Mouse (Mus musculus): Measurements from ENCODE around the gene Zfp865. TPM values are rescaled to one million over a fixed set of nuclear protein-coding genes. Genes with fewer than 3 reads are reported as not detected.

Gene Zfp865
- polyA plus RNA-seq, 1 experiment: 33.1 TPM

DNA sequence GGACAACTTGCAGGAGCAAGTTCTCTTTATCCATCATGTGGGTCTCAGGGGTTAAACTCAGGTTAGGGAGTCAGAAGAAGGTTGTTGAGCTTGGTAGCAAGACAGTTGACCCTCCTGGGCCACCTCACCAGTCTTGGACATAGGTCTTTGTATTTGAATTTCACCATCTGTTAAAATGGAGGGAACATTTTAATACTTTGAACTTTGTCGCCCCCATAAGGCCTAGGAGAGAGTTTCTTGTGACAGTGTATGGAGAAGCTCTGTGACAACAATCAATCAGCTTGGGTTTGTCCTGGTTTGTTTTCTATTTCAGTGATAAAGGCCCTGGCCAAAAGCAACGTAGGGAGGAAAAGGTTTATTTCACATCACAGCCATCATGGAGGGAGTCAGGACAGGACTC is 27.1 kb downstream of the Zfp865 start:
- DNase-seq (ENCODE audit: extremely low spot score in 1 of 2, low spot score in 1 of 2): peak in 1 of 2 experiments; percentile 54

DNA sequence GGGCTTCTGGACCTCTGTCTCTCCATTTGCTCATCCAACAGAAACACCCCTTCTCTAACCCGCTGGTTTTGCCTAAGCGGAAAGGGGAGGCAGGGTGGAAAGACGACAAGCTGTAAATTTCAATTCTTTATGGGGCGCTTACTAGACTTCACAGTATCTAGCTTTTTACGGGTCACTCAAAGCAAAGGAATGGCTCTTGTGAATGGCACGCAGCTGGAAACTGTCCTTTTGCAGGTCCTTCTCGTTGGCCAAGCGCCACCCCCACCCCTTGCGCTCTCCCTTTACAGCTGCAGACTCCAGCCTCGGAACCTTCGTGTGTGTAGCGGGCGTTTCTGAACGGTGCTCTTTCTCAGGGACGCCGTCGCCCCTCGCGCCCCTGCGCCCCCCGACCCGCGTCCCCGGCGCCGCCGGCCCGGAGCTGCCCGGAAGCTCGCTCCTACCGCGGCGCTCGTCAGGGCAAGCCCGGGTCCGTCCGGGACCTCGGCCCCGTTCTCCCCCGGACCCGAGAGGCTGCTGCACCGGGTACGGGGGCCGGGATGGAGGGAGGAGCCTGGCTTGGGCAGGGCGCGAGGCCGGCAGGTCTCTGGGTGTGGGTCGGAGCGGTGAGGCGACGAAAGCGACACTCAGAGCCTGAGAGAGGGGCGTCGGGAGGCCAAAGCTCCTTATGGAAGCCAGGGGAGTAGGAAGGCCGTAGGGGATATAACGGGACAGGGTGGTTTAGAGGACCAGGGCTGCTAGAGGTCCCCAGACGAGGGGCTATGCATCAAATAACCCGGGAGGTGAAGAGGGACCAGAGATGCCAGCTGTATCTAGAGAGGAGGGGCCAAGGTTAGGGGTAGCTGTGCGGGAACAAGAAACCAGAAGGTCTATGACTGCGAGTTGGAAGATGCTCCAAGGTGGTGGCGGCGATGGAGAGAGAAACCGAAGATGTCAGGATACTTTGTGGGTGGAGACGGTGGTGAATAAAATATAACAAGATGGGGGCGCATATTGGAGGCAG is 31.3 kb downstream of the Zfp865 start, which contains the start of gene Zfp580:
TSS of gene Zfp580 (plus strand) at position 346 of the 1,000 bp plus-strand sequence.
- DNase-seq (ENCODE audit: extremely low spot score in 1 of 2, low spot score in 1 of 2): peak in 1 of 2 experiments; percentile 72

DNA sequence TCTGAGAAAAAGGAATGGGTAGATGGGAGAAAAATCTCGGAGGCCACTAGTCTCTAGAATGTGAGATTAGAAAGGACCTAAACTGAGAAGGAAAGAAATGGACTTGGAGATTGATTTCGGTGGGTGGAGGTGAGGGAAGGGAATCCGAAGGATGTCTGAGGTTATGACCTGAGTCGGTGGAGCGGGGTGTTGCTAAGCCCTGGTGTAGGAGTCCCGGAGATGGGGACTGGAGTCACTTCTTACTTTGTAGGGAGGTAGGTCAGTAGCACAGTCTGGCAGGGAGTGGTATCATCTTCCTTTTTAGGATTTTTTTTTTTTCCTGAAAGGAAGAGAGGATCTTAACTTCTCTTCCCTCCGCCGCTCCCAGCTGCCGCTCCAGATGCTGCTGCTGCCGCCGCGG is 32.3 kb downstream of the Zfp865 start:
- no peak for DNase-seq (ENCODE audit: extremely low spot score in 1 of 2, low spot score in 1 of 2)

DNA sequence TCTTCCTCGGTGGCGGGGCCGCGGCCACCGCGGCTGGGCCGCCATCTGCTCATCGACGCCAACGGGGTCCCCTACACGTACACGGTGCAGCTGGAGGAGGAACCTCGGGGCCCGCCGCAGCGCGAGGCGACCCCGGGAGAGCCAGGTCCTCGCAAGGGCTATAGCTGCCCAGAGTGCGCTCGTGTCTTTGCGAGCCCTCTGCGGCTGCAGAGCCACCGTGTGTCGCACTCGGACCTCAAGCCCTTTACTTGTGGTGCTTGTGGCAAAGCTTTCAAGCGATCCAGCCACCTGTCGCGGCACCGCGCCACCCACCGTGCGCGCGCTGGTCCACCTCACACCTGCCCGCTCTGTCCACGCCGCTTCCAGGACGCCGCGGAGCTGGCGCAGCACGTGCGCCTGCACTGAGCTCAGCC is 32.8 kb downstream of the Zfp865 start:
- DNase-seq (ENCODE audit: extremely low spot score in 1 of 2, low spot score in 1 of 2): no peak

DNA sequence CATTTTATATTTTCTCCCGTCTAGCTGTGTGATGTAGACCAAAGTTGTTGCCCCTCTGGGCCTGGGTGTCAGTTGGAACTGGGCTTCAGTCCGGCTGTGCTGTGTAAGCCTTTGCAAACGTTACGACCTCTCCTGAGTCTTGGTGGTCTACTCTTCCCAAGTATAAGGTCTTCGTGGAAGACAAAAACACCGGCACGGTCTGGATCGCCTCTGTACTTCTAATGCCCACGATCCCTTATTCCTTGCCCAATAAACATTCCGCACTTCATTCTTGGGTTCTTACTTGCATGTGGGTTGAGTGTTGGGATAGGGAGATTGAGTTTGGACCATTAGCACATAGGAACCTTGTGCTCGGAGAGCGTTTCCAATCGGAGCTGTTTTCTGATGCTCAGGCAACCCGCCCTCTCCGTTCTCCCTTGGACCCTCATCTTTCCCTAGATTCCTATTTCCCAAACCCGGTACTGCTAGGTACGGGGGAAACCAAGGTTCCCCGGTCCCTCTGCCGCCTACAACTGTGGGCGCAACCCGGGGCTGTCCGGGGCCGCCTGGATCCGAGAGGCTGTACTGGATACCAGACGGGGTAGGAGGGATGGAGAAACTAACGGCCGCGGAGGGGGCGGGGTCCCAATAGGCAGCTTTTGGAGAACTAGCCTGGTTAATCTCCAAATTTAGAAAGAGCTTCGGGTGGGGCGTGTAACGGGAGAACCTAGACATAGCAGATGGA is 33.4 kb downstream of the Zfp865 start:
- DNase-seq (ENCODE audit: extremely low spot score in 1 of 2, low spot score in 1 of 2): peak in 1 of 2 experiments; percentile 70

DNA sequence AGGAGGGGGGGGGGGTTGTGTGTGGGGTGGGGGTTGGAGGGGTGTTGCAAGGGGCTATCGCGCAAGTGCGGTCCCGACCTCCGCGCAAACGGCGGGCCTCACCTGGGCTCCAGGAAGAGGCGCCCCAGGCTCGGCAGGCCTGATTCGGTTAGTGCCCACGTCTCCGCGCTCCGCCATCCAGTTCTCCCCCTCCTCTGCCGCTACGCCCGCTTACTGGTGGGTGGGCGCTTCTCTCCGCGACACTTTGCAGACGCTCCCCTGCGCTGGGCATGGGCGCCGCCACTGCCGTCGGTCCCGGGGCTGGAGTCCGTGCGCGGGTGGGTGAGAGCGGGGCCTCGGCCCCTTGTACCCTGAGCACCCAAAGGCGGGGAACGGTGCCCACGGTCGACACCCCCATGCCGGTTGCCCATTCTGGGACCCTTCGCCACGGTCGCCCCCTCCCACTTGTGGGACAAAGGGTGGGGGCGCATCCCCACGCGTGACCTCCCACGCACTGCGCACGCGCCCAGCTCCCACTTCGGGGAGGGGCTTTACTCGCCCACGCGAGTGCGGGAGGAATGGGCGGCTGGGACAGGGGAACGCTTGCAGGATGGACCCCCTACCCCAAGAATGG is 36.6 kb downstream of the Zfp865 start:
- peak in 1 of 2 experiments; percentile 67 for DNase-seq (ENCODE audit: extremely low spot score in 1 of 2, low spot score in 1 of 2)

DNA sequence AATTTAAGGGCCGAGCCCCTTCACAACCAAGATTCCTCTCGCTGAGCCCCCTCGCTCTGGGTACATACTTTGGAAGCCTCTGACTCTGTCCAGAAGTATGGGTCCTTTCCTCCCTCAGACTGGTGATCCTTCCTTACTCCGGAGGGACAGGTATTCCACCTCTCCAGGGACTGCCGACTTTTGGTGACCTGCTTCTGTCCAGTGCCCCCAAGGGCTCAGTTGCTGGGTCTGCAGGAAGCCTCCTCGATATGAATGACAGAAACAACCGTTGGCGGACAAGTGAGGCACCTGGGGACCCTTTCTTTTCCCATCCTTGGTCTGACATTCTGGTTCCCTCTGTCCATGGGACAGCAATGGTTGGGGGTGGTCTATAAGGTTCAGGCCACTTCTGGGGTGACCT is 37.2 kb downstream of the Zfp865 start:
- no peak for DNase-seq (ENCODE audit: extremely low spot score in 1 of 2, low spot score in 1 of 2)

DNA sequence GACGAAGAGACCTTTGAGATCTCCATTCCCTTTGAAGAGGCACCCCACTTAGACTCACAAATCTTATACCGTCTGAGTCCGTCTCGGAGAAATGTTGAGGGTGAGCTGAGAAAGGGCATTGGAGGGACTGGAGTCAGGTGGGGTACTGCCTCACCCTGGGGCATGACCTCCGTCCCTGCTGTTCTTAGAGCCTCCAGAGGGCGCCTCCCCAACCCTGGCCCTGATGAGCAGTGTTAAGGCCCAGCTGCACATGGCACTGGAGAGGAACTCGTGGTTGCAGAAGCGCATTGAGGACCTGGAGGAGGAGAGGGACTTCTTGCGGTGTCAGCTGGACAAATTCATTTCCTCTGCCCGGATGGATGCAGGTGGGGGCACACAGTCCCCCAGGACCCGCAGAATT is 37.6 kb downstream of the Zfp865 start:
- no peak for DNase-seq (ENCODE audit: extremely low spot score in 1 of 2, low spot score in 1 of 2)

DNA sequence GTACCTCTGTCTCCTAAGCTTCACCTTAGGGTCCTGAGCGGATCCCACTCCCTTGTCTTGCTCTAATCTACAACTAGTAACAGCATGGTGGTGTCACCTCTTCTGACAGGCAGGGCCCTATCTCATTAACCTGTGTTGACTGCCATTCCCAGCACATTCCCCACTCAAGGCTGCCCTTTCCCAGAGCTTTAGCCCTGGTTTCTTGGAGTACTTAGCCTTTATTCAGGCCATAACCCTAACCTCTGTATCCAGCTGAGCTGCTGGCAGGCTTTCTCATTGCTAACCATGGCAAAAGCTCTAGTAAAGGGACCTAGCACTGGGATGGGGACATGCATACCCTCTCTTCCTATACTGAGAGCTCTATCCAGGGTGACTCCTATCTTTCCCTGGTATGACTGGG is 38.5 kb downstream of the Zfp865 start:
- DNase-seq (ENCODE audit: extremely low spot score in 1 of 2, low spot score in 1 of 2): no peak

DNA sequence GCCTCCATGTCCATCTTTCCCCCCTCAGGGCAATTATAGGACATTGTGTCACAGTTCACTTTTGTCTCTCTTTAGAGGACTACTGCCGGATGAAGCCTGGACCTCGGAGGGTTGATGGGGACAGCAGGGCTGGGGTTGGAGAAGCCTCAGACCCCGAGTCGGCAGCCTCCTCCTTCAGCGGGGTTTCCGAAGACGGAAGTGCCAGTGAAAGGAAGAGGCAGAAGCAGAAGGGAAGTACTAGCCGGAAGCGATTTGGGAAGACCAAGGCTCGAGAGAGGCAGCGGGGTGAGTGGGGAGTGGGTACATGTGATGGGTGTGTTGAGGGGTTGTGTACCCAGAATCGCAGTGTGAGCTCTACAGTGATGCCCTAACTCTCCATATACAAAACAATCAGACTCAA is 39.2 kb downstream of the Zfp865 start:
- DNase-seq (ENCODE audit: extremely low spot score in 1 of 2, low spot score in 1 of 2): no peak

DNA sequence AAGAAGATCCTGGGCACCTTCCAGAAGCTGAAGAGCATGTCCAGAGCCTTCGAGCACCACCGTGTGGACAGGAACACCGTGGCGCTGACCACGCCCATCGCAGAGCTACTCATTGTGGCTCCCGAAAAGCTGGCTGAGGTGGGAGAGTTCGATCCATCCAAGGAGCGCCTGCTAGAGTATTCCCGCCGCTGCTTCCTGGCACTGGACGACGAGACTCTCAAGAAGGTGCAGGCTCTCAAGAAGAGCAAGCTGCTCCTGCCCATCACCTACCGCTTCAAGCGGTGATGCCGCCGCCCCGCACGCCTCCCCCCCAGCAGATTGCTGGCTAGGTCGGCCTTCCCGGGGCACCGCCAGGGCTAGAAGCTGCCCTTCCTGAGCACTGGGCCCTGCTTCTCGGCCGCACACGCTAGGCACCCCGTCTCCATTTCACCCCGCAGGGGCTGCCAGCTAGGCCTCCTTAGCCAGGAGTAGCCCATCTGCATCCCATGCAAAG is 40.1 kb downstream of the Zfp865 start:
- peak in 1 of 2 experiments; percentile 81 for DNase-seq (ENCODE audit: extremely low spot score in 1 of 2, low spot score in 1 of 2)

DNA sequence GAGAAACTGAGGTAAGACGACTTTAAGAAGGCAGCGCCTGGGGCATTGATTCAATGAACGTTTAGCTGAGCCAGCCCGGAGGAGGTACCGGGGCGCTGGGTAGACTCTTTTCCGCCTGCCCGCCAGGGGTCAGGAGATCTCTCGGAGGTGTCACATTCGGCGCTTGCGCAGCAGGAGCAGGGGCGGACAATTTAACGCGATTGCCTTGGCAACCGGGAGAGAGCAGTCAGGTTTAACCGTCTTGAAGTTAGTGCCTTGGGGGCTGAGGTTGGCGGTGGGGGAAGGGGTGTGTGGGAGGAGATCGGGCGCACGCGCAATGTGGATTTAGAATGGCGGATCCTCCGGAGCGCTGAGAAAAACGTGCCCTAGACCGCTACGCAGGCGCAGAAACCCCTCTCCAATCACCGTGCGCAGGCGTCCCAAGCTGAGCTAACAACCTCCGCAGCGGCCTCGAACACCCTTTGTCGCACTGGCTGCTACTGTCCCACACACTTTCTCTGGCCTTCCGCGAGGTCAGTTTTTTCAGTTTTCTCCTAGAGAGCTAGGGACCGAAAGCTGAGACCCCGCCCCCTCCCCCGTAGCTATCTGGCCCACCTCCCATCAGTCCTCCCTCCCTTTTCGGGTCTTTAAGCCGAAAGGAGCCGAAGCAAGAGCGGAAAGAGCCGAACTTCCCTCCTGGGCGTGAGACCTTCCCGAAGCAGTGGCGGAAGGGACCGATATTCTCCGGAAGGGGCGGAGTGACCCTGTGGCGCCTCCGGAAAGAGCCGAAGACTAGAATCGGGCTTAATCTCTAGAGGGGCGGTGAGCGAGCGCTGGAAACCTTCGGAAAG is 41.0 kb downstream of the Zfp865 start:
- peak; percentile 96 to 100 for DNase-seq (ENCODE audit: extremely low spot score in 1 of 2, low spot score in 1 of 2)

DNA sequence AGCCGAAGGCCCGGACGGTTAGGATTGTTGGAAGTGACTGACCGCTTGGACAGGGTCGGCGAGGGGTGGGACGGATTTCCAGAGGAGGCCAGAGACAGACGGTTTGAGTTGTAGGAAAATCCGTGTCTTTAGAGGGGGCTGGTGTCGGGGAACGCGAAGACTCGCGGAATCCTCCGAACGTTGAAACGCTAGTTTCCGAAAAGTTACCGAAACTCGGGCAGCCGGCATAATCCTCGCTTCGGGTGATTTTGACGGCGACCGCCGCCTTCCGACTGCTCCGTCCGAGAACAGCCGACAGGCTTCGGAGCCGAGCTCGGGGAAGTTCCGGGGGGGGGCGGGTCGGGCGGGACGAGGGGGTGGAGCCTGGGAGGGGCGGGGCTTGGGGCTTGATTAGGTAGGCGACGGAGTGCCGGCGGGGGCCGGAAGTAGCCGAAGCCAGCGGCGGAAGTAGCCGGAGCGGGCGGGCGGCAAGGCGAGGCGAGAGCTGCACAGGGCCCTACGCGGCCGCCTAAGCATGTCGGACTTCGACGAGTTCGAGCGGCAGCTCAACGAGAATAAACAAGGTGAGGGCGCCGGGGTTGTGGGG is 41.7 kb downstream of the Zfp865 start, which contains the start of gene U2af2:
TSS of gene U2af2 (plus strand) at position 370 of the 586 bp plus-strand sequence.
- DNase-seq (ENCODE audit: extremely low spot score in 1 of 2, low spot score in 1 of 2): peak; percentile 79 to 92

DNA sequence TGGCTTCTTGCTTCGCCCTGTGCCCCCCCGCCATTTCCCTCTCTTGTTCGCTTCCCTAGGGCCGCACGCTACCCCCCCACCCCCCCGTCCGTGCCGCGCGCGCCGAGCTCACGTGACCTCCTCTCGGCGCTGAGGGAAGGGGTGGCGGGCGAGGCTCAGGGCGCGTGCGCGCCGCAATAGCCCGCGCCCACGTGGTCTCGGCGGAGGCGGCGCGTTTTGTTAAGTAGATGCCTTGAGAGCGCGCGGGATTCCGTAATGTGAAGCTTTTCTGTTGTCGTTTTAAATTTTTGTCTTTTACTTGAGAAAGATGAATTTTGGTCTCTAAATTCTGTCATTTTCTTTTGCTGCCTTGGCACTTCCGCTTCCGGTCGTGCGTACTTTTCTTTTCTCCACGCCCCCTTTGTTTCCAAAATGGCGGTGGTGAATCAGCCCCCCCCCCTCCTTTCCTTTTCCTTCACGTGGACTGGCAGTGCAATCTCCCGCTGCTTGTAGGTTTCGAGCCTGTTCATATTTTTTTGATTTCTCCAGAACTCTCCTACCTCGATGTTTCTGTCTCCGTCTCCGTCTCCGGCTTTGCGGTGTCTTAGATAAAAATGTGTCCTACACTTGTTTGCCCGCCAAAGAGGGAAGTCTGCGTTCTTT is 42.3 kb downstream of the Zfp865 start:
- no peak for DNase-seq (ENCODE audit: extremely low spot score in 1 of 2, low spot score in 1 of 2)

DNA sequence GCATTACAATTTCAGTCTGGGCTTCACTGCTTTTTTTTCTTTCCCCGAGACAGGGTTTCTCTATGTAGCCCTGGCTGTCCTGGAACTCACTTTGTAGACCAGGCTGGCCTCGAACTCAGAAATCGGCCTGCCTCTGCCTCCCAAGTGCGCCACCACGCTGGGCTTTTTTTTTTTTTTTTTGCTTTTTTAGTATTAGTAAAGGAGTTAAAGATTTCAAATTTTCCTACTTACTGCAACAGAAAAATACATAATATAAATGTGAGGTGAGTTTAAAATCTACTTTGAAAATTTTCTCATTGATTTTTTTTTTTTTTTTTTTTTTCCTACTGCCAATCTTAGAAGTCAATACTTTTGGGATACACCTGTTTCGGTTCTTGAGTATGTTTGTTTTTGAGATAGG is 44.7 kb downstream of the Zfp865 start:
- DNase-seq (ENCODE audit: extremely low spot score in 1 of 2, low spot score in 1 of 2): no peak

DNA sequence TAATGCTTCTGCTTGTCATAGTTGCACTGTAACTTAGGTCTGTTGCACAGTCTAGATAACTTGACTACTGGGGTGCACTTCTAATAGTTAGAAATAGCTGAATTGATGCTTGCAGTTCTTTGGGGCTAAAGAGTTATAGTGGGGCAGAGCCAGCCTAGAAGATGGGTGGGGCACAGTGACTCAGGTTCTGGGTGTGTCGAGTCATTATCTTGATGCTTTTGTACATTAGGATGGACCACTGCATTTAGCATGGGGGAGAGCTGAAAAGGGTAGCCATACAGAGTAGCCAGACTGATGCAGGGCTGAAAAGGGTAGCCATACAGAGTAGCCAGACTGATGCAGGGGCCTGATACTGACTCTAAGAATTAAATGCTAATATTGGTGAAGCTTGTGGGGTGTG is 53.4 kb downstream of the Zfp865 start:
- no peak for DNase-seq (ENCODE audit: extremely low spot score in 1 of 2, low spot score in 1 of 2)

DNA sequence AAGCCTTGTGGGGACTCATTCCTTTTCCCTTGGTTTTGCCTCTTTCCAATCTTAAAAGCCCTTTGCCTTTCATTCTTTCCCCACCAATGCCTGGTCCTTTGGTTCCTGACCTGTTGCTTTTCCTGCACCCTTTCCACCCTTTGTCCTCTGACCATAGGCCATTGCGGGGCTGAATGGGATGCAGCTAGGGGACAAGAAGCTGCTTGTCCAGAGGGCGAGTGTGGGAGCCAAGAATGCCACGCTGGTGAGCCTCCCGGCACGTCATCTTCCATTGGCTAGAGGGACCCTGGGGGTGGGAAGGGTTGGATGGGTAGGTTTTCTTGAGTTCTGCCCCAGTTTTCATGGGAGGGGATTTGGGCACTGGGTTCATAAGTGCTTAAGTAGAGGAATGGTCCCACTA is 54.8 kb downstream of the Zfp865 start:
- DNase-seq (ENCODE audit: extremely low spot score in 1 of 2, low spot score in 1 of 2): no peak

DNA sequence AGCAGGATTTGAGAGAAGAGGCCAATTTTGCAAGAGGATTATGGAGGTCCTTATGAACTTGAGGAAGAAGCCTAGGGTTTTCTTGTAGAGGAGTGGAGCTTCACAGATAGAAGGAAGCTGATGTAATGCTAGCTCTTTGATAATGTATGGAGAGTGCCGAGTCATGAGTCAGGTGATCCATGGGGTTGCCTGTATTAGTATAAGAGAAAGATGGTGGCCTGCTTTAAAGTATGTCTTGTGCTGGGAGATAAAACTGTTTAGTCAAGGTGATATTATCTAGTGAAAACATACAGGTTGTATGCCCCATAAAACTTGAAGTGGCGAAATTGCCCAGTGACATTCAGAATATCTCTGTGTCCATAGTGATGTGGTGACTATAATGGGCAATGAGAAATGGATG is 56.8 kb downstream of the Zfp865 start:
- no peak for DNase-seq (ENCODE audit: extremely low spot score in 1 of 2, low spot score in 1 of 2)
